ENCODE assay signal across 26 mouse cellular contexts in the genomic region with DNA sequence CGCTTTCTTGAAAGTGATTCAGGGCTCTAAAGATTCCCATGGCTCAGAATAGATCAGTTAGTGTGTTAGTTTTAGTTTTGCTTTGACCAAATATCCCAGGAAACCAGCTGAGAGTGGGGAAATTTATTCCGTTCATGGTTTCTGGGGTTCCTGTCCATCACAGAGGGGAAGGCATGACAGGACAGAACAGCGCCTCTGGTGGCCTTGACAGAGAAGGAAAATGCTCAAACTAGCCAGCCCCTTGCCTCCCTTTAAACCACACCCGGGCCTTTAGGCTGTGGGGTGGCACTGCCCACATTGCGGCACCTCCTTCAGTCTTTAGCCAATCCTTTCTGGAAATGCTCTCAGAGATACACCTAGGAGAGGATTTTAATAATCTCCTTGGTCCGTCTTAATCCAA.
A peak's percentile ranks its signal among the peaks of the same experiment; 100 is the strongest.
DNase-seq lines count a peak whose midpoint lies in the region; ATAC-seq and TF ChIP-seq lines count a peak whose summit lies in the region.
"Had no signal": no experiment of that assay in that cellular context is flagged by ENCODE, and none has a peak within 500 bp of the region (broad histone marks: within the 10 kb centered on the region; RNA-seq: fewer than 3 reads in every experiment).

No protein-coding gene starts in this region.

- H3K9me3 ChIP-seq in lung, postnatal 0 days (ENCODE audit: low read length): no peaks in the 10 kb centered on the region
- no peaks in the 10 kb centered on the region for H3K9me3 ChIP-seq in midbrain, embryonic 16.5 days (replicated peaks; ENCODE audit: control insufficient read depth, low read length, poor library complexity, severe bottlenecking)
- H3K9me3 ChIP-seq: forebrain, embryonic 10.5 days; heart, embryonic 13.5 days; limb, embryonic 10.5 days; lung, embryonic 15.5 days; midbrain, embryonic 13.5 days; neural tube, embryonic 13.5 days; stomach, embryonic 15.5 days had no signal

- no peaks in the 10 kb centered on the region for H3K4me1 ChIP-seq in lung, postnatal 0 days (ENCODE audit: insufficient read depth, low read depth, low read length)
- peaks cover 9% of the 10 kb centered on the region for H3K4me1 ChIP-seq in midbrain, embryonic 16.5 days (ENCODE audit: control insufficient read depth, insufficient read depth, low read length)

- no peak overlapping the region for H3K9ac ChIP-seq in lung, postnatal 0 days (replicated peaks; ENCODE audit: low read depth)
- H3K9ac ChIP-seq in midbrain, embryonic 16.5 days (ENCODE audit: low read depth, low read length): no peak overlapping the region
- H3K9ac ChIP-seq: heart, embryonic 13.5 days; hindbrain, embryonic 14.5 days; lung, embryonic 15.5 days; midbrain, embryonic 13.5 days; neural tube, embryonic 13.5 days; stomach, embryonic 15.5 days had no signal

- 0 out of 2 replicates have a peak, but pooled peaks cover 5% of the 10 kb centered on the region for H3K27me3 ChIP-seq in lung, postnatal 0 days (replicated peaks; ENCODE audit: insufficient read depth, low read length)
- peaks cover 8% of the 10 kb centered on the region; the same call in 1 of the 2 replicates for H3K27me3 ChIP-seq in midbrain, embryonic 16.5 days (ENCODE audit: control insufficient read depth, insufficient read depth, low read depth, low read length)
- H3K27me3 ChIP-seq: Patski had no signal

- intact Hi-C loops in gastrocnemius, adult 2 months (cut with DNase I): loop anchor here (5.0 to 10.0 kb wide), 2 partner anchors 62 to 315 kb away; no protein-coding TSS in a partner anchor

- H3K27ac ChIP-seq in gastrocnemius, adult 2 months: no peak overlapping the region
- H3K27ac ChIP-seq in lung, postnatal 0 days (ENCODE audit: low read length): no peak overlapping the region
- no peak overlapping the region for H3K27ac ChIP-seq in midbrain, embryonic 16.5 days (ENCODE audit: low read length)
- H3K27ac ChIP-seq: forebrain, embryonic 10.5 days; heart, embryonic 13.5 days; hindbrain, embryonic 14.5 days; limb, embryonic 10.5 days; lung, embryonic 15.5 days; midbrain, embryonic 13.5 days; neural tube, embryonic 13.5 days; stomach, embryonic 15.5 days had no signal

- no peak overlapping the region for H3K4me3 ChIP-seq in gastrocnemius, adult 2 months
- no peak overlapping the region for H3K4me3 ChIP-seq in lung, postnatal 0 days (ENCODE audit: low read depth, low read length)
- no peak overlapping the region for H3K4me3 ChIP-seq in midbrain, embryonic 16.5 days (ENCODE audit: low read depth, low read length)
- H3K4me3 ChIP-seq: forebrain, embryonic 10.5 days; heart, embryonic 13.5 days; limb, embryonic 10.5 days; lung, embryonic 15.5 days; midbrain, embryonic 13.5 days; neural tube, embryonic 13.5 days; stomach, embryonic 15.5 days had no signal

- no peaks in the 10 kb centered on the region for H3K36me3 ChIP-seq in lung, postnatal 0 days (ENCODE audit: insufficient read depth, low read length)
- no peaks in the 10 kb centered on the region for H3K36me3 ChIP-seq in midbrain, embryonic 16.5 days (ENCODE audit: control insufficient read depth, insufficient read depth, low read length)
- H3K36me3 ChIP-seq: forebrain, embryonic 10.5 days; heart, embryonic 13.5 days; limb, embryonic 10.5 days; lung, embryonic 15.5 days; midbrain, embryonic 13.5 days; neural tube, embryonic 13.5 days; stomach, embryonic 15.5 days had no signal

- TF ChIP-seq EP300 in lung, postnatal 0 days (IDR thresholded peaks at IDR 0.05): no peak

- no peak for TF ChIP-seq POLR2A in brain, embryonic 14.5 days (IDR thresholded peaks at IDR 0.05; ENCODE audit: borderline replicate concordance, extremely low read depth, insufficient read depth, insufficient read length, poor library complexity, severe bottlenecking)

- peak; percentile 17; the same call in 1 of the 2 replicates for TF ChIP-seq CTCF in gastrocnemius, adult 2 months (IDR thresholded peaks at IDR 0.05)
- peak; percentile 16; the same call in 1 of the 2 replicates for TF ChIP-seq CTCF in lung, postnatal 0 days (IDR thresholded peaks at IDR 0.05)
- TF ChIP-seq CTCF in brain, embryonic 14.5 days (IDR thresholded peaks at IDR 0.05; ENCODE audit: borderline replicate concordance, extremely low read depth, insufficient read depth, insufficient read length): peak; percentile 30; the same call in 1 of the 2 replicates

- DNase-seq in gastrocnemius, adult 2 months: no peak
- no peak for DNase-seq in gastrocnemius, adult 8-10 months (ENCODE audit: low spot score in 2 of 2)
- no peak for DNase-seq in lung, postnatal 0 days (ENCODE audit: low spot score)
- DNase-seq in lung, postnatal 4 days: no peak
- no peak for DNase-seq in brain, embryonic 14.5 days (ENCODE audit: low read depth)
- DNase-seq in thymus, postnatal 10 days (ENCODE audit: low spot score in 2 of 2): no peak
- DNase-seq in urinary bladder, adult 18-20 months (ENCODE audit: low spot score in 2 of 2): no peak
- DNase-seq: adrenal gland, postnatal 14 days; cerebellum, adult 18-20 months; cerebellum, postnatal 36 days; gastrocnemius, postnatal 14 days; heart, adult 18-20 months; kidney, postnatal 10 days; right cerebral cortex, postnatal 25 days; thymus, adult 2 months had no signal

- no peak for ATAC-seq in lung, postnatal 0 days
- ATAC-seq in midbrain, embryonic 16.5 days: no peak
- ATAC-seq: midbrain, embryonic 13.5 days; Patski had no signal

- no peak overlapping the region for H3K4me2 ChIP-seq in lung, postnatal 0 days (replicated peaks; ENCODE audit: low read depth, low read length)
- H3K4me2 ChIP-seq in midbrain, embryonic 16.5 days (ENCODE audit: low read length): no peak overlapping the region
- H3K4me2 ChIP-seq: heart, embryonic 13.5 days; hindbrain, embryonic 14.5 days; liver, embryonic 11.5 days; lung, embryonic 15.5 days; midbrain, embryonic 13.5 days; neural tube, embryonic 13.5 days; stomach, embryonic 15.5 days had no signal

- WGBS in lung, postnatal 0 days: 88% methylated on average over 6 of the region's 6 CpGs
- WGBS in midbrain, embryonic 16.5 days: 88% methylated on average over 6 of the region's 6 CpGs
